Mouse (Mus musculus) olfactory bulb, adult 2 months (tissue): Measurements from ENCODE around the gene Six2.

Experiments
- CTCF ChIP-seq: fragments of 200-500 bp; IDR thresholded peaks from 2 replicates; pipeline ENCODE4 v1.5.1; 2012; ENCODE audit warnings: low read depth, mild to moderate bottlenecking, low read length, moderate library complexity; ENCODE audit not compliant: insufficient read depth
- POLR2A ChIP-seq: fragments of 200-500 bp; IDR thresholded peaks from 2 replicates; pipeline ENCODE4 v1.6.1; 2012; ENCODE audit warnings: mild to moderate bottlenecking, low read depth, low read length, moderate library complexity; ENCODE audit not compliant: insufficient read depth

DNA sequence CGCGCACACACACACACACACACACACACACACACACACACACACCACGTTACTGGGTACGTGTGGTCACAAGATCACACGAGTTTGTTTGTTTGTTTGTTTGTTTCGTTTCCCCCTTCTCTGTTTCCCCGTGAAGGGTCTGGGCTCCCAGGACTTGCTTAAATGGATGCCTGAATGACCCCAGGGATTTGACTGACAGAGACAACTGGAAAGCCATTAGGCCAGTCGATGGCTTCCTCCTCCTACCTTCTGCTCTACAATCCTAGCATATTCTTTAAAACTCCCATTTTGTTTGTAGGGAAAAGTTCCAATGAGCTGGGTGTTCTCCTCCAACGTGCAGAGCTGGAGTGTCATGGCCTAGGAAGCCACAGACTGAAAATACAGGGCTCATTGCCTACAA, 5.0 kb upstream of the Six2 start:
- TF ChIP-seq CTCF (no peak), POLR2A (no peak)
